Mouse (Mus musculus): ENCODE results near the gene Ergic1. TPM values are rescaled to one million over a fixed set of nuclear protein-coding genes. Genes with fewer than 3 reads are reported as not detected.
A peak's percentile ranks its signal among the peaks of the same experiment; 100 is the strongest.

The Ergic1 gene
- polyA plus RNA-seq, 1 experiment from 2014 or later: 134 TPM

DNA sequence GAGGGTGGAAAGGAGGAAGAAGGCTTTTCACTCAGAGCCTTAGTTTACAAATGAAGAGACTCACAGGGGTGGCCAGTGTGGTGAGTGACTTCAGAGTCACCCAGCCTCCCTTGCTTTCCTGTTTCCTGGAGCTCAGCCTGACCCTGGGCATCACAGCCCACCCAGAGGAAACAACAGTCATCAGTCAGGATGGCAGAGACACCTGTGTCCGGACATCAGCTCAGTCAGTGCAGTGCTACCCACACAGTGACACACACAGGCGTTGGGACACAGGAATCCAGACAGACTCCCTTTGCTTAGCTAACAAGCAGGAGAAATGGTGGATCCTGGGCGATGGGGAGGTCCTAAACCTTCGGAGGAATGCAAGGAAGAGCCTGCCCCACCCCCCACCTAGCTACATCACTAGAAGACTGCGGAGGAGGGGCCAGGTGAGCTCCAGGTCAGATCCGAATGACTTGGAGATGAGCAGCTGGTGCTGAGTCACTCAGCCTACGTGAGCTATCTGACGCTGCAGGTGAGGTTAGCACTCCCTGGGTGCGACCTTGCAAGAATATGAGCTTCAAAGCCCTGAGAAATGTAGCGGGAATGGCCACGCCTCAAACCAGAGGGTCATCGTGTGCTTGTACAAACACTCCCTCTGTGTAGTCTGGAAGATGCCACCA lies 12.0 kb upstream of the Ergic1 start:
- ATAC-seq (no peak), DNase-seq (ENCODE audit: low spot score) (no peak)
- Histone ChIP-seq H3K4me1 (ENCODE audit: control insufficient read depth, insufficient read depth, low read length) (no peaks in the 10 kb centered on the region), H3K27me3 (replicated peaks; ENCODE audit: control insufficient read depth, insufficient read depth, low read length) (no peaks in the 10 kb centered on the region), H3K4me2 (ENCODE audit: low read length) (no peak overlapping the region), H3K27ac (ENCODE audit: low read depth, low read length) (no peak overlapping the region), H3K4me3 (ENCODE audit: low read depth, low read length) (no peak overlapping the region), H3K9me3 (replicated peaks; ENCODE audit: control insufficient read depth, low read length) (no peaks in the 10 kb centered on the region), H3K36me3 (ENCODE audit: control insufficient read depth, insufficient read depth, low read length) (no peaks in the 10 kb centered on the region), H3K9ac (ENCODE audit: low read length) (no peak overlapping the region)
- WGBS: 12% methylated on average over 12 of the region's 12 CpGs

- ATAC-seq (no peak), DNase-seq (ENCODE audit: low spot score) (no peak)
- no peaks in the 10 kb centered on the region for H3K4me1 ChIP-seq (ENCODE audit: control insufficient read depth, insufficient read depth, low read length)
- 85% methylated on average over 6 of the region's 6 CpGs for WGBS
- H3K36me3 ChIP-seq (ENCODE audit: control insufficient read depth, insufficient read depth, low read length): no peaks in the 10 kb centered on the region
- H3K4me2 ChIP-seq (ENCODE audit: low read length): no peak overlapping the region
- H3K27ac ChIP-seq (ENCODE audit: low read depth, low read length): no peak overlapping the region
- H3K27me3 ChIP-seq (replicated peaks; ENCODE audit: control insufficient read depth, insufficient read depth, low read length): no peaks in the 10 kb centered on the region
- no peak overlapping the region for H3K4me3 ChIP-seq (ENCODE audit: low read depth, low read length)
- H3K9me3 ChIP-seq (replicated peaks; ENCODE audit: control insufficient read depth, low read length): no peaks in the 10 kb centered on the region
- no peak overlapping the region for H3K9ac ChIP-seq (ENCODE audit: low read length)
These were observed 10.2 kb upstream of the Ergic1 start for GRCm38 (mm10) chr17:26551104-26551503.

DNA sequence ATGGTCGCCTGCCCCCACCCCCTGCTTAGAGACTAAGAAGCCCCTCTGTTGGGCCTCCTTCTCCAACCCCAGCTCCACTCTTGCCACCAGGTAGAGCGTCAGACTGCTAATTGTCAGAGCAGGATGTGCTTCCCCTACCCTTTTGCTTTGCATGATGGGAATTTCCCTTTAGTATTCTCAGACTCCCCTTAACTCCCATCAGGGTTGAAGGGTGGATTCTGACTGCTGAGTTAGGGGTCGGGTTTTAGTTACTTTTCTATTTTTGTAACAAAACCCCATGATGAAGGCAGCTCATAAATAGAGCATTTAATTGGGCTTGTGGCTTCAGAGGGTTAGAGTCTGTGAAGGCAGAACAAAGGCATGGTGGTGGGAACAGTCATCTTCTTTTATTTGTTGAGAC lies 8.3 kb upstream of the Ergic1 start:
- no peak overlapping the region for H3K9ac ChIP-seq (ENCODE audit: low read length)
- H3K36me3 ChIP-seq (ENCODE audit: control insufficient read depth, insufficient read depth, low read length): no peaks in the 10 kb centered on the region
- H3K4me2 ChIP-seq (ENCODE audit: low read length): no peak overlapping the region
- H3K27me3 ChIP-seq (replicated peaks; ENCODE audit: control insufficient read depth, insufficient read depth, low read length): no peaks in the 10 kb centered on the region
- ATAC-seq (no peak), DNase-seq (ENCODE audit: low spot score) (no peak)
- no peak overlapping the region for H3K4me3 ChIP-seq (ENCODE audit: low read depth, low read length)
- H3K27ac ChIP-seq (ENCODE audit: low read depth, low read length): no peak overlapping the region
- WGBS: 73% methylated on average over 3 of the region's 3 CpGs
- H3K9me3 ChIP-seq (replicated peaks; ENCODE audit: control insufficient read depth, low read length): no peaks in the 10 kb centered on the region
- no peaks in the 10 kb centered on the region for H3K4me1 ChIP-seq (ENCODE audit: control insufficient read depth, insufficient read depth, low read length)

DNA sequence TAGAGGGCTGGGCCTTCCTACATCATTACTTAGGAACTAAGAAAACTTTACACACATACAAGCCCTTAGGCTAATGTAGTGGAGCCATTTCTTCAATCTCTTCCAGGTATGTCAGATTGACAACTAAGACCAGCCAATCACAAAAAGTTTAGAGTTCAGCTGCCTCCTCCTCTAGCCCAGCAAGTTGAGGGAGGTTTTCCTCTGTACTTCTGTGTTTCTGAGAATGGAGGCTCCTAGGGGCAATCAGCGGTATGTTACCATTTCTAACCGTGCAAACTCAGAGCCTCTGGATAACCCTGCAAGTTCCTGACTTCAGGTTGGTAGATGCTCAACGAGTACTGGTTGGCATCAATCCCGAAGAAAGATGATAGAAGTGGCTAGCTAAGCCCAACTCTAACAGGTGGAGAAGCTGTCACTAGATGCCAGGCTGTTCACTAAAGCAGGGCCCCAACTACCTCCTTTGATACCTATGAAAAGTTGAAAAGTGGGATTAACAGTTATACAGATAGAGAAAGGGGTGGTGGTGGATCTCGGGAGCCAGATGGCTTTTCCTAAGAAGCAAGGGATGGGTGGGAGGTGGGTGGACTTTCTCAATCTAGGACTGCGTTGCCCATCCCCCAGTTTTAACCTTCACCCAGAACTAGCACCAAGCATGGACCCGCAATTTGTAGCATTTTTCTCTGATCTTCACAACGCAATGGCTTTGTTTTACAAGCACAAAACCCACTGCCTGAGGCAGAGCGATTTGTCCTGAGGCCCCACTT lies 581 bp upstream of the Ergic1 start:
- ATAC-seq: peak; percentile 27
- H3K36me3 ChIP-seq (ENCODE audit: control insufficient read depth, insufficient read depth, low read length): peaks cover 15% of the 10 kb centered on the region; the same call in 1 of the 2 replicates
- peaks cover 19% of the 10 kb centered on the region for H3K4me1 ChIP-seq (ENCODE audit: control insufficient read depth, insufficient read depth, low read length)
- no peaks in the 10 kb centered on the region for H3K27me3 ChIP-seq (replicated peaks; ENCODE audit: control insufficient read depth, insufficient read depth, low read length)
- peak overlapping the region; percentile 94 for H3K9ac ChIP-seq (ENCODE audit: low read length)
- peak overlapping the region; percentile 58; the same call in 1 of the 2 replicates for H3K27ac ChIP-seq (ENCODE audit: low read depth, low read length)
- no peak for DNase-seq (ENCODE audit: low spot score)
- peak overlapping the region; percentile 94 for H3K4me2 ChIP-seq (ENCODE audit: low read length)
- peak overlapping the region; percentile 73 for H3K4me3 ChIP-seq (ENCODE audit: low read depth, low read length)
- WGBS: 35% methylated on average over 9 of the region's 9 CpGs
- H3K9me3 ChIP-seq (replicated peaks; ENCODE audit: control insufficient read depth, low read length): no peaks in the 10 kb centered on the region

DNA sequence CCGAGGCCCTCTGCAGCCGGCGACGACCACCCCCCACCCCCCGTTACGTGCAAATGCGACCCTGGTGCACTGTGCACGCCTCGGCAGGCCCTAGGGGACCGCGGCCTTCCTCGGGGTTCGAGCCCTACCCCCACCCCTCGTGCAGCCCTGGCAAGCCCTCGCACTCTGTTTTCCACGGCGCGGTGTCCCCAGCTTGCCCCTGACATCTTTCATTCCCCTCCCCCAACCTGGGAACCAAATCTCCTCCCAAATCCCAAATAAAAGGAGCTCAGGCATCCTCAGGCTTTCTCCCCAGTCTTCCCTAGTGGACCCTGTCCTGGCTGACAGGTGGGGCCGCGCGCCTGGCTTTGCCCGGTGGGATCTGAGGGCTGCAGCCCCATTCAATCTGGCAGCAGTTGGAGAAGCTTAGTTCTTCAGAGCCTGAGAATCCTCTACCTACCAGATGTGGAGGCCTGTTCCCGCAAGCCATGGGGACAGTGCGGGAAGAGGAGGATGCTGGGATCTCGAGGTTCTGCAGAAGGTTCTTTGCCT lies 427 bp downstream of the Ergic1 start, which contains the start of gene Dusp1:
Gene Dusp1, minus strand, starts transcription at position 478 of the 531 bp plus-strand sequence.
- DNase-seq (ENCODE audit: low spot score) (peak; percentile 24), ATAC-seq (peak; percentile 90)
- WGBS: under 1% methylated on average over 25 of the region's 25 CpGs

DNA sequence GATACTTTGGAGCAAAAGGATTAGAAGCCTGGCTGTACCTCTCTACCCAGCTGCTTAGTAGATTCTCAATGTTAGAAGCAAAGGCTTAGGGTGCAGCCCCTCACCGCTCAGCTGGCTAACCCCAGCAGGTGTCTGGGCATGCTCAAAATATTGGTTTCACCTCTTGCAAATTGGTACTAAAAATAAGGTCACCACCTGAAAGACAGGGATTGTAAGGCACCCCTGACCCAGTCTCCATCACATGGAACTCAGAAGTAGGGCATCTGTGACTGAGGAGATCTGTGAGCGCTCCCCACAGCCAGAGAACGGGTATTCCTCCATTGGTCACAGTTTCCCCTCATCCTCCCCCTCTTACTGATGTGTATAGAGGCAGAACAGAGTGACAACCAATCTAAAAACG lies 1.0 kb downstream of the Ergic1 start:
- Histone ChIP-seq H3K9me3 (replicated peaks; ENCODE audit: control insufficient read depth, low read length) (no peaks in the 10 kb centered on the region; the same call in 1 of the 2 replicates), H3K4me1 (ENCODE audit: control insufficient read depth, insufficient read depth, low read length) (peaks cover 19% of the 10 kb centered on the region), H3K4me2 (ENCODE audit: low read length) (peak overlapping the region; percentile 94), H3K9ac (ENCODE audit: low read length) (peak overlapping the region; percentile 94), H3K36me3 (ENCODE audit: control insufficient read depth, insufficient read depth, low read length) (peaks cover 18% of the 10 kb centered on the region; the same call in 1 of the 2 replicates), H3K27me3 (replicated peaks; ENCODE audit: control insufficient read depth, insufficient read depth, low read length) (no peaks in the 10 kb centered on the region), H3K27ac (ENCODE audit: low read depth, low read length) (no peak overlapping the region), H3K4me3 (ENCODE audit: low read depth, low read length) (peak overlapping the region; percentile 73)
- ATAC-seq: no peak
- no peak for DNase-seq (ENCODE audit: low spot score)
- WGBS: 65% methylated on average over 4 of the region's 4 CpGs

More for the DNA sequence above, 427 bp downstream of the Ergic1 start, which contains the start of gene Dusp1:
- Histone ChIP-seq H3K4me1 (ENCODE audit: control insufficient read depth, insufficient read depth, low read length) (peaks cover 19% of the 10 kb centered on the region), H3K36me3 (ENCODE audit: control insufficient read depth, insufficient read depth, low read length) (peaks cover 15% of the 10 kb centered on the region; the same call in 1 of the 2 replicates), H3K9me3 (replicated peaks; ENCODE audit: control insufficient read depth, low read length) (no peaks in the 10 kb centered on the region; the same call in 1 of the 2 replicates), H3K27me3 (replicated peaks; ENCODE audit: control insufficient read depth, insufficient read depth, low read length) (no peaks in the 10 kb centered on the region), H3K4me3 (ENCODE audit: low read depth, low read length) (peak within 1 kb of the TSS; percentile 73), H3K27ac (ENCODE audit: low read depth, low read length) (peak within 1 kb of the TSS; percentile 58), H3K4me2 (ENCODE audit: low read length) (peak within 1 kb of the TSS; percentile 94), H3K9ac (ENCODE audit: low read length) (peak within 1 kb of the TSS; percentile 94)

DNA sequence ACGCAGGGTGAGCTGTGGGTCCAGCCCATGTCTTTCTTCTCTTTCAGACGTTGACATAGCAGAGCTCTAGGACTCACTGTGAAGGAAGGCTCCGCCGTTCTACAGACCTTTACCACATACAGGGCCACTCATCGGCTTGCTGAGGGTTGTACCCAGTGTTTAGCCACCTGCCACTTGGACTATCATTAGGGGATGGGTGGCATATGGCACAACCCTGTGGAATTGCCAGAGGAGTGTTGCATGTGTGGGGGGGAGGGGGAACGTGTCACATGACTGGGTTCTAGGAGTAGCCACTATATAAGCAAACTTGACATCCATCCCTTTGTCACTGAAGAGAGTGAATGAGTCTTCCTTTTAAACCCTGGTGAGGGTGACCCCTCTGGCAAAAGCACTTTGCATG lies 2.2 kb downstream of the Ergic1 start:
- Histone ChIP-seq H3K36me3 (ENCODE audit: control insufficient read depth, insufficient read depth, low read length) (peaks cover 30% of the 10 kb centered on the region), H3K27me3 (replicated peaks; ENCODE audit: control insufficient read depth, insufficient read depth, low read length) (no peaks in the 10 kb centered on the region), H3K27ac (ENCODE audit: low read depth, low read length) (no peak overlapping the region), H3K9me3 (replicated peaks; ENCODE audit: control insufficient read depth, low read length) (no peaks in the 10 kb centered on the region; the same call in 1 of the 2 replicates), H3K4me2 (ENCODE audit: low read length) (no peak overlapping the region), H3K9ac (ENCODE audit: low read length) (no peak overlapping the region), H3K4me3 (ENCODE audit: low read depth, low read length) (no peak overlapping the region), H3K4me1 (ENCODE audit: control insufficient read depth, insufficient read depth, low read length) (peaks cover 19% of the 10 kb centered on the region)
- DNase-seq (ENCODE audit: low spot score) (no peak), ATAC-seq (no peak)
- 83% methylated on average over 6 of the region's 6 CpGs for WGBS

DNA sequence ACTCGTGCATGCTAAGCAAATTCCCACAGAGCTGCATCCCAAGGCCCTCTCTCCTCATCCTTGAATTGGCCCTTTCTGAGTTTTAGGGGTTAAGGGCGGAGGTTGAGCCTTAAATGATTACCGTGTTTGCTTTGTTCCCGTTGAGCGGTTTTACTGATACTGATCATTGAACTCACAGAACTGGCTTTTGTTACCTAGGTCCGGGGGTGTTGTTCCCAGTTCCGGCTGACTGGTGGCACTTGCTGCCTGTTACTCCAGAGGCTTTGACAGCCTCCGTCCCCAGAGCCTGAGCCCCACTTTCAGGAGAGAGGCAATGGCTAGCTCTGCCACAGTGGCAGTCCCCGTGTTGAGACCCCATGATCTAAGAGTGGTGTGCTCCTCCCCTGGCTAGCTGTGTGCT lies 3.1 kb downstream of the Ergic1 start:
- no peak for ATAC-seq
- WGBS: 68% methylated on average over 9 of the region's 9 CpGs
- peaks cover 39% of the 10 kb centered on the region for H3K36me3 ChIP-seq (ENCODE audit: control insufficient read depth, insufficient read depth, low read length)

More for the DNA sequence above, 3.1 kb downstream of the Ergic1 start:
- H3K27me3 ChIP-seq (replicated peaks; ENCODE audit: control insufficient read depth, insufficient read depth, low read length): no peaks in the 10 kb centered on the region
- H3K27ac ChIP-seq (ENCODE audit: low read depth, low read length): no peak overlapping the region
- no peaks in the 10 kb centered on the region; the same call in 1 of the 2 replicates for H3K9me3 ChIP-seq (replicated peaks; ENCODE audit: control insufficient read depth, low read length)
- DNase-seq (ENCODE audit: low spot score): no peak
- no peak overlapping the region for H3K9ac ChIP-seq (ENCODE audit: low read length)
- H3K4me3 ChIP-seq (ENCODE audit: low read depth, low read length): no peak overlapping the region
- peaks cover 19% of the 10 kb centered on the region for H3K4me1 ChIP-seq (ENCODE audit: control insufficient read depth, insufficient read depth, low read length)
- H3K4me2 ChIP-seq (ENCODE audit: low read length): no peak overlapping the region
